Mouse (Mus musculus): ENCODE measurements at regions not wholly inside any gene's neighbourhood (a gene's known extent, or its start where the extent isn't known, plus 50 kb on each side); places are given as distances from the start of the nearest gene placed in this dataset.
"Not testable (repeated sequence)": the region's sequence is repeated elsewhere in the genome, so short reads cannot be mapped to it uniquely, and the experiment has no call there.

DNA sequence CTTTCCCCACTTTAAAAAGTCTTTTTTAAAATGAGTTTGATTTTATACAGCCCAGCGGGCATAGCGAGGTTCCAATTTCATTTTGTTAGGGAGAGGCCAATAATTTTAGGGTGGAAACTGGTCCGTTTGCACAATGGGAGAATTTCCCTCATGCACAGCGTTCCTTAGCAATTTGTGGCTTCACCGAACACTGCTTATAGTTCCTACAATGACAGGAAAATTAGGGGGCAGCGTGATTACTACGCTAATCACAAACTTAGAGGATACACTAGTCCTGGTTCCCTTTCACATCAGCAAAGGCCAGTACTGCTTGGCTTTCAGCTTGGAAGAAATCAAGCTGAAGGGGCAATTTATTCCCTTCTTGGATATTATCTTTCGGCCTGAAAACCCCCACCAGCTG lies 745.1 kb upstream of the Gm19410 start:
- no peak for DNase-seq (ENCODE audit: low spot score in 2 of 2)

DNA sequence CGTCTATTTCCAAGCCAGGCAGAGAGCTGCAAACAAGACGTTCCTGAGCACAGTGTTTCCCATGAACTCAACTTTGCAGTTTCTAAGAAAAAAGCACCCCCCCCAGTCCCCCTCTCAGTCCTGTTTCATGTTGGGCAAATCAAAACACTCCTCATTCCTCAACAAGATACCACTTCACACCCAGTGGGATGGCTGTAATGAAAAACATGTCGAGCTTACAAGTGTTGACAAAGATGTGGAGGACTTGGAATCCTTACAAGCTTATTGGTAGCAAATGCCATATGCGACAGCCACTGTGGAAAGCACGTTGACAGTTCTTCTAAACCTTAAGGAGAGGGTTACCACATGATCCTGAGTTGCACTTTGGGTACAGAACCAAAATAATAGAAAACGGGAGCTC lies 742.9 kb upstream of the Gm19410 start:
- DNase-seq (ENCODE audit: low spot score in 2 of 2): no peak

GRCm38 (mm10) chr8:35047798-35048197 lies 717.8 kb upstream of the Gm19410 start:
- DNase-seq (ENCODE audit: low spot score in 2 of 2): no peak

DNA sequence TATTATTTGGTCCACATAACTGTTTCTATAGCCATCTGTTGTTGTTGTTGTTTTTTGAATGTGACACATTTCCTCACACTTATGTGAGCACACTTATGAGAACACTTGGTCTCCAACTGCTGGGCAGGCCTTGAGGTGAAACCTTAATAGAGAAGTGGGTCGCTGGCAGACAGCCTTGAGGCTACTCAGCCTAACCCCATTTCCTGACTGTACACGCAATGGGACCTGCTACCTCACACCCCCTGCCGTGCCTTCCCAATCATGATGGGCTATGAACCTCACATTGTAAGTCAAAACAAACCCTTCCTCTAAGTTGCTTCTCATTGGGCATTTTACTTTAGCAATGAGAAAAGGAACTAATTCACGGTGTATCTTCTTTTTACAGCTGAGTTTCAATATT lies 712.1 kb upstream of the Gm19410 start:
- DNase-seq (ENCODE audit: low spot score in 2 of 2): no peak

DNA sequence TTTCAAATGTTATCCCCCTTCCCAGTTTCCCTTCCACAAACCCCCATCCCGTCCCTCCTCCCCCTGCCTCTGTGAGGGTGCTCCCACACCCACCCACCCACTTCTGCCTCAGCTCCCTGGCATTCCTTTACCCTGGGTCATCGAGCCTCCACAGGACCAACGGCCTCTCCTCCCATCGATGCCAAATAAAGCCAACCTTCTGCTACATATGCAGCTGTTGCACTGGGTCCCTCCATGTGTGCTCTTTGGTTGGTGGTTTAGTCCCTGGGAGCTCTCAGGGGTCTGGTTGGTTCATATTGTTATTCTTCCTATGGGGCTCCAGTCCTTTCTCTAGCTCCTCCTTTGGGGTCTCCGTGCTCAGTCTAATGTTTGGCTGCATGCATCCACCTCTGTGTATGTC lies 704.5 kb upstream of the Gm19410 start:
- no peak for DNase-seq (ENCODE audit: low spot score in 2 of 2)

GRCm38 (mm10) chr8:35068228-35068627 lies 697.4 kb upstream of the Gm19410 start:
- no peak for DNase-seq (ENCODE audit: low spot score in 2 of 2)

DNA sequence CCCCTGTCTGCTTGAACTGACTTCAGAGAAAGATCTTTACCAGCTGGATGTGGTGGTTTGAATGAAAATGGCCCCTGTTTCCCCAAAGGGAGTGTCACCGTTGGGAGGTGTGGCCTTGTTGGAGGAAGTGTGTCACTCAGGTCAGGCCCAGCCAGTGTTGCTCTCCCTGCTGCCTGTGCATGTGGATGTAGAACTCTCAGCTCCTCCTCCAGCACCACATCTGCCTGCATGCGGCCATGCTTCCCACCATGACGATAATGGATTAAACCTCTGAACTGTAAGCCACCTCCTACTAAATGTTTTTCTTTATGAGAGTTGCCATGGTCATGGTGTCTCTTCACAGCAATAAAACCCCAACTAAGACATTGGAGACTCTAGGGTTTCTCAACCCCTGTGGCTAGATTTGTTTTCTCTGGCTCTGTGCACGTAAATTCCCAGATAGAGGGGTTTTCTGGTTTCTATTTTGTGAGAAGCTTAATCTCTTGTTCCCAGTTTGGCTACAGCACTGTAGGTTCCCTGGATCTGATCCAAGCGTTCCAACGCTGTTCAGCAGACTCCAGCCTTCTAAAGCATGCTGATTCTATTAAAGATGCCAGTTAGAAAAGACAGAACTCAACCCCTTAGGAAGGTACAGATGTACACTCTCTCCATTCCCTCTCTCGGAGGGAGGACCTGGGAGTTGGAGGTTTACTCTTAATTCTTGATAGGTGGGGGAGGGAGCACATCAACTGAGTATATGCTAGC lies 695.2 kb upstream of the Gm19410 start:
- peak; percentile 17 to 45 for DNase-seq (ENCODE audit: low spot score in 2 of 2)

DNA sequence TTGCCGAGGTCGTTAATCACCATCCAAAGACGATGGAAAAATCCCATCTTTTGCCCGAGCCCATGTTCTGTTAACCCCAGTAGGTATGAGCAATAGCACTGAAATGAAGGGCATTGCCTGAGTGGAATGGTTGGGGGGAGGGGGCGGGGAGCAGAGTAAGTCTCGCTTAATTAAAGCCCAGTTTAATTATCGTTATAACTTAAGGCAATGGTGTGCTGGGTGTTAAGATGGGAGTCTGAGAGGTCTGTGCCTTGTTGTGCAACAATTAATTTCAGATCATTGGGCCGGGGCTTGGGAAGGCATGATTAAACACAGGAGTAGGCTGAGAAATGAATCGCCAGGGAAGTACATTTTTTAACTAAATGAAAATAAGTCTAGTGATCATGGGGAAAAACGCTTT lies 689.6 kb upstream of the Gm19410 start:
- no peak for DNase-seq (ENCODE audit: low spot score in 2 of 2)

- no peak for DNase-seq (ENCODE audit: low spot score in 2 of 2)
Measured at GRCm38 (mm10) chr8:35083161-35083560, 682.4 kb upstream of the Gm19410 start.

- DNase-seq (ENCODE audit: low spot score in 2 of 2): no peak
Measured at GRCm38 (mm10) chr8:35087070-35087469, 678.5 kb upstream of the Gm19410 start.

- DNase-seq (ENCODE audit: low spot score in 2 of 2): no peak
Measured at GRCm38 (mm10) chr8:35088380-35089244, 677.0 kb upstream of the Gm19410 start.

DNA sequence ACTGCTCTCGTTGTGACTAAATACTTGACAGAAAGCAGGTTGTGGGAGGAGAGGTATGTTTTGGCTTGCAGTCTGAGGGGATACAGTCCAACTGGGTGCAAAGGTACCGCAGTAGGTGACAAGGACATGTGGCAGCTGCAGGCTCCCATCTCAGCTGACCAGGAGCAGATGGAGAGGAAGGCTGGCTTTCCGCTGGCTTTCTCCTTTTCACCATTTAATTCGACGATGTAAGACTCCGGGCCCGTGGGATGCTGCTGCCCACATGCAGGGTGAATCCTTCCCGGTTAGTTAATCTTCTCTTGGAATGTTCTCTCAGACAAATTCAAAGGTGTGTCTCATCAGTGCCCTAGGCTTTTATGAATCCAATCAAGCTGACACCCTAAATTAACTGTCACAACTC lies 676.1 kb upstream of the Gm19410 start:
- no peak for DNase-seq (ENCODE audit: low spot score in 2 of 2)

DNA sequence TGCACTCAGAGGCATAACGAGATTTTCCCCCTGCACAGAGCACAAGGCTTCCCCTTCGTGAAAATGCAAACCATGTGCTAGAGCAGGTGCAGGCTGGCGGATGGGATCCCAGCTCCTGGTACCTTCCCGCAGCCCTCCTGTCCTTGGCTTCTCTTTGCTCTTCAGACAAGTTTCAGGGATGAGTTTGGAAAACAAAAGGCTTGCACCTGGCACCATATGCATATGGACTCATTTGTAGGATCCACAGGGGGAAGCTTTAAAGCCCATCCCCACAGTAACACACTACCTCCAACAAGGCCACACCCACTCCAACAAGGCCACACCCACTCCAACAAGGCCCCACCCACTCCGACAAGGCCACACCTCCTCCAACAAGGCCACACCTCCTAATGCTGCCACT lies 663.9 kb upstream of the Gm19410 start:
- no peak for DNase-seq (ENCODE audit: low spot score in 2 of 2)

GRCm38 (mm10) chr8:35102102-35102501 lies 663.5 kb upstream of the Gm19410 start:
- not testable (repeated sequence) for DNase-seq (ENCODE audit: low spot score in 2 of 2)

GRCm38 (mm10) chr8:35104465-35104876 lies 661.1 kb upstream of the Gm19410 start:
- DNase-seq (ENCODE audit: low spot score in 2 of 2): not testable (repeated sequence)

GRCm38 (mm10) chr8:35109506-35110217 lies 655.9 kb upstream of the Gm19410 start:
- no peak for DNase-seq (ENCODE audit: low spot score in 2 of 2)

- no peak for DNase-seq (ENCODE audit: low spot score in 2 of 2)
Measured at GRCm38 (mm10) chr8:35110286-35110685, 655.3 kb upstream of the Gm19410 start.

DNA sequence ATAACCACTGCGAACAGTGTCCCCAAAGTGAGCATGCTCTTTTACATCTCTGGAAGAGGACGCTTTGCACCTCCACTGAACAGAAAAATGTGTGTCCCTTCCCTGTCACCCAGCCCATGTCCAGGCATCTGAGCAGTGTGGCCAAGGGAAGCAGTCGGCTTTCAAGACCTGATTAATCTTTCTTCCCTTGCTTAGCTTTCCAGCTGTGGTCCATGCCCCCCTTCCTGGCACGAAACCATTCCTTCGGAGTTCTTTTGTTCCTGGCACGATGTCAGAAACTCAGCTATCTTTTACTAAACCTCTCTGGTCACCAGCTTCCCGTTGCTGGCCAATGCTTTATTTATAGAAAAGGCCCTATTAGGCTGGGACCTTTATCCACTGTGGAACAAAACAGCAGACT lies 654.5 kb upstream of the Gm19410 start:
- DNase-seq (ENCODE audit: low spot score in 2 of 2): no peak

- DNase-seq (ENCODE audit: low spot score in 2 of 2): no peak
Measured at GRCm38 (mm10) chr8:35112591-35113265, 652.9 kb upstream of the Gm19410 start.

DNA sequence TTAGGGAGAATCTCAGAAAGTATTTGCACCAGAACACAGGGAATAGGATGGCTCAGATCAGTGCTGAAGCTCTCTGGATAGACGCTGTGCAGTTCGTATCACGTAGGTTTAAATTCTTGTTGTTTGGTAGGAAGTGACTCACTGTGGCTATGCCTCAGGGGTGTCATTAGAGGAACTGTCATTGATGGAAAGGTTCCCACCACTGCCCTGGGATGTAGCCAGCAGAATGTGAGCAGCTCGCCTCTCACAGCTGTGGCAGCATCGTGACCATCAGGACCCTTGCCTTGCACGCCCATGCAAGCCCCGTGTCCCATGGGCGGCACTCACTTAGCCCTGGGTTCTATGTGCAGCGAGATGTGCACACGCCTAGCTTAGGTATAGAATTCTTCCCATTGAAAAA lies 651.6 kb upstream of the Gm19410 start:
- DNase-seq (ENCODE audit: low spot score in 2 of 2): no peak

DNA sequence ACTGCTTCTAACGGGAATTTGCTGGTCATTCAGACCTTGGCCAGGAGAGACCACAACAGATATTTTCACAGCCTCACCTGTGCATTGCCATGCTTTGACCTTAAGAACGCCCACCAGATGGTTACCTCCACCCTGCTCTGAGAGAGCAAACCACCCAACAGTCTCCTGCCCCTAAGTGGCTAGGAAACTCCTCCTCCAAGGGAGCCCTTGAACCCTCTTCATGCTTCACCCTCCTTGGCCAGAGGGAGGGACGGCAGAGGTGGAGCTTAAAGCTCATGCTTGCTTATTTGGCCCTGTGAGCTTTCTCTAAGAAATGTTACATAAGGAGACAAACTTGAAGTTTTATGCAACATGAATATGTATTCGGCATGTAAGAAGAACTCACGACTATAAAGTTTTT lies 645.0 kb upstream of the Gm19410 start:
- no peak for DNase-seq (ENCODE audit: low spot score in 2 of 2)

DNA sequence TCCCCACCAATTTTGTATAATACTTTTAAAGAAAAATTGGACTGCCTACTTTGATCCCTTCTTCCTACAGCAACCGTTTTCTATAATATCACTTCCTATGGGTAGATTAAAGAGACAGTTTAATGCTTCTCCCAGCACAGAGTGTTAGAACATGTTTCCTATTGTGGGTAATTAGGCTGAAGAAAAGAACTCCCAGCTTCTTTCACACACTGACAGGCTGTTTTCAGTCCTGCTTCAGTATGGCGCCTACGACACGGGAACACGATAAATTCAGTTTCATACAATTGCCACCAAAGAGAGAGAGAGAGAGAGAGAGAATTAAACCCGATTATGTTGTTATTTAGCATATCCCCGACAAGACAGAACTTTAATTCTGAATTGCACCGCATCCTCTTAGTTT lies 644.5 kb upstream of the Gm19410 start:
- DNase-seq (ENCODE audit: low spot score in 2 of 2): no peak
